Mouse (Mus musculus) limb, embryonic 13.5 days (tissue): ENCODE data around the gene Gnmt. TPM values are rescaled to one million over a fixed set of nuclear protein-coding genes. Genes with fewer than 3 reads are reported as not detected.
A peak's percentile ranks its signal among the peaks of the same experiment; 100 is the strongest.
"Not testable (repeated sequence)": the region's sequence is repeated elsewhere in the genome, so short reads cannot be mapped to it uniquely, and the experiment has no call there.

ENCODE experiments used
- ATAC-seq: fragments of 200-750 bp; cut with Nextera tagmentation; 2 replicates; pipeline ENCODE4 v1.8.0; 2017; ENCODE audit warnings: low read depth, moderate number of reproducible peaks, moderate TSS enrichment; ENCODE audit not compliant: low FRiP score
- H3K27ac ChIP-seq: fragments of 300-500 bp; sonication (generic); 2 replicates; pipeline ENCODE4 v1.5.1; 2015; ENCODE audit warnings: inconsistent platforms, mild to moderate bottlenecking, moderate library complexity
- H3K27me3 ChIP-seq: fragments of 300-500 bp; sonication (generic); 2 replicates; pipeline ENCODE4 v1.6.1; 2015; ENCODE audit warnings: mild to moderate bottlenecking, inconsistent platforms
- H3K36me3 ChIP-seq: fragments of 300-500 bp; sonication (generic); 2 replicates; pipeline ENCODE4 v1.6.1; 2015; ENCODE audit warnings: inconsistent platforms, mild to moderate bottlenecking, moderate library complexity
- H3K4me1 ChIP-seq: fragments of 300-500 bp; sonication (generic); 2 replicates; pipeline ENCODE4 v1.6.1; 2015; ENCODE audit warnings: inconsistent platforms
- H3K4me2 ChIP-seq: fragments of 300-500 bp; sonication (generic); replicated peaks from 2 replicates; pipeline ENCODE4 v1.6.1; 2015; ENCODE audit warnings: inconsistent platforms, mild to moderate bottlenecking, moderate library complexity
- H3K4me3 ChIP-seq: fragments of 300-500 bp; sonication (generic); 2 replicates; pipeline ENCODE4 v1.5.1; 2015; ENCODE audit warnings: moderate library complexity, mild to moderate bottlenecking, inconsistent platforms
- H3K9ac ChIP-seq: fragments of 300-500 bp; sonication (generic); 2 replicates; pipeline ENCODE4 v1.6.1; 2015; ENCODE audit warnings: mild to moderate bottlenecking, inconsistent platforms
- H3K9me3 ChIP-seq: fragments of 300-500 bp; sonication (generic); 2 replicates; pipeline ENCODE4 v1.6.1; 2016; ENCODE audit warnings: inconsistent platforms
- WGBS: fragments of 180-500 bp; shearing (Covaris S2); methylation state at CpG from one replicate; pipeline ENCODE4 v1.1.7; 2015; 5-methylcytosine and 5-hydroxymethylcytosine counted together
- polyA plus RNA-seq: library from polyadenylated mRNA; unstranded; fragments of >200 nt; fragmentation: Nextera tagmentation; extraction: Ambion mirVana; gene quantifications from 2 replicates; pipeline ENCODE4 v1.2.1, GENCODE M21; 2015

Gnmt gene
- 0.46 and 0.57 TPM in 2 replicates for polyA plus RNA-seq

DNA sequence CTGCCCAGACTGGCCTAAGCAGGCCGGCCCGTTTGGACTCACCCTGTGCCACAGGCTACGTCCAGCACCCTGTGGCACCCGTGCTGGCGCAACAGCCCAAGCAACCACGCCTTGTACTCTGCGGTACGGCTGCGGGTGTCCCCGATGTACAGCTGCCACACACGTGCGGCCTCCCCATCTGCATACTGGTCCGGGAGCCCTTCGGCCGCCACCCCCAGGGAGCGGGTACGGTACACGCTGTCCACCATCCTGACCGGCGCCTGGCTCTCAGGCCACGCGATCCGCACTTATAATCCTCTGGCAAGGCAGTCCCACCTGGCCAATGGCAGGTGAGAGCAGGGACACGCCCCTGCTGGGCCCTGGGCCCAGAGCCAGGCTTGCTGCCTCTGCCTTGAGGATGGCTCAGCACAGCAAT lies at the start of gene Gnmt:
Gene Gnmt (minus strand): TSS at position 265 of the 415 bp plus-strand sequence.
- WGBS = 11% methylated on average over 24 of the region's 24 CpGs
- Histone ChIP-seq H3K4me2 (peak within 1 kb of the TSS; percentile 48), H3K9ac (0 out of 2 replicates have a peak within 1 kb of the TSS, but pooled peaks have one; percentile 14), H3K4me1 (peaks cover 6% of the 10 kb centered on the region; the same call in 1 of the 2 replicates), H3K9me3 (no peaks in the 10 kb centered on the region), H3K36me3 (peaks cover 28% of the 10 kb centered on the region), H3K27ac (no peak within 1 kb of the TSS), H3K4me3 (no peak within 1 kb of the TSS; the same call in none of the 2 replicates), H3K27me3 (peaks cover 27% of the 10 kb centered on the region)
- no peak for ATAC-seq

DNA sequence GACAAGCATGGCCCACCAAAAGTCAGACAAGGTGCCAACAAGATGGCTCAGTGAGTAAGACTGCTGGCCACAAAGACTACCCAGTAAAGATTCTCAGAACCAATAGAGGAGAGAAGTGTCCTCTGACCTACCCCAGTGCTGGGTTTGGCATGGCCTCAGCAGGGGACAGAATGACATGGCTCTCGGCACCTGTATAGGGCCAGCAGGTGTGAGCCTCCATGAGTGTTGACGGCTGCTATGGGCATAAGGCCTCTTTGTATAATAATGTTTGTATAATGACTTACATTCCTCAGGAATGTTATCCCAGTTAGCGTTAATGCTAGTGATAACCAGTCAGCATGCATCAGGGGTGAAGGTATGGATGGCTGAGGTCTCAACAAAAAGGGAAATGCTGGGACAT lies 47.1 kb upstream of the Gnmt start:
- peaks cover 17% of the 10 kb centered on the region for H3K4me1 ChIP-seq
- H3K27ac ChIP-seq = no peak overlapping the region
- no peak overlapping the region for H3K4me3 ChIP-seq
- H3K9me3 ChIP-seq = no peaks in the 10 kb centered on the region
- peaks cover 68% of the 10 kb centered on the region for H3K36me3 ChIP-seq
- no peak for ATAC-seq
- H3K4me2 ChIP-seq = no peak overlapping the region
- H3K27me3 ChIP-seq = no peaks in the 10 kb centered on the region
- WGBS = 80% methylated on average over 3 of the region's 3 CpGs
- no peak overlapping the region for H3K9ac ChIP-seq

DNA sequence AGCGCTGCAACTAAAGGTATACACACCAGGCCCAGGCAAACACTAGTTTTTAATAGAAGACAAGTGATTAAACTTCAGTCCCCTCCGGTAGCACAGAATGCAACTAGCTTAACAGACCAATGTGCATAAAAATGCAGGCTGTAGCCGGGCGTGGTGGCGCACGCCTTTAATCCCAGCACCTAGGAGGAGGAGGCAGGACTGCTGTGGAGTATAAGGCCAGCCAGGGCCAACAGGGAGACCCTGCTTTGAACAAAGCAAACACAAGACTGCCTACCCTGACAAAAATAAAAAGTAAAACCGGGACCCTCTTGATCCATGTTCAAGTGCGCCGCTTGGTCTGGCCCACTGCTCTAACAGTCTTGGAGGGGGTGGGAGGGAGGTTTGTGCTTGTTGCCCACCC lies 46.1 kb upstream of the Gnmt start:
- H3K36me3 ChIP-seq = peaks cover 60% of the 10 kb centered on the region
- H3K27ac ChIP-seq = no peak overlapping the region
- no peak for ATAC-seq
- H3K9me3 ChIP-seq = no peaks in the 10 kb centered on the region
- 95% methylated on average over 9 of the region's 9 CpGs for WGBS
- H3K27me3 ChIP-seq = no peaks in the 10 kb centered on the region
- no peak overlapping the region for H3K4me2 ChIP-seq
- H3K4me3 ChIP-seq = no peak overlapping the region
- H3K9ac ChIP-seq = no peak overlapping the region
- H3K4me1 ChIP-seq = peaks cover 16% of the 10 kb centered on the region

DNA sequence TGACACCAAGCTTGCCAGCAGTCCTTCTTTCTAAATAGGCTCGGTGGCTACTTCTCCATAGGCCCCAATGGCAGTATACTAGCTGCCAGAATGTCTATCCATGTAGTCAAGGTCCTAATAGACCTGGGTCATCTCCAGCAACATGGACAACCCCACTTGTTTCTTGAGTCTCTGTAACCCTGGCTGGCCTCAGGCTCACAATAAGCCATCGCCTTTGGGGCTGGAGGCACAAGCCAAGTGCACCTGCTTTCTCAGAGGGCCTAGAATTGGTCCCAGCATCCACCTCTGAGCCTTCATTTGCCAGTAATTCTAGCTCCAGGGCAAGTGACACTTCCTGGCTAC lies 45.1 kb upstream of the Gnmt start:
- Histone ChIP-seq H3K27ac (no peak overlapping the region), H3K36me3 (peaks cover 50% of the 10 kb centered on the region), H3K4me1 (peaks cover 16% of the 10 kb centered on the region), H3K27me3 (no peaks in the 10 kb centered on the region), H3K4me3 (peak overlapping the region; percentile 91), H3K9me3 (no peaks in the 10 kb centered on the region), H3K4me2 (peak overlapping the region; percentile 81), H3K9ac (no peak overlapping the region)
- 41% methylated on average over 2 of the region's 2 CpGs for WGBS
- no peak for ATAC-seq

DNA sequence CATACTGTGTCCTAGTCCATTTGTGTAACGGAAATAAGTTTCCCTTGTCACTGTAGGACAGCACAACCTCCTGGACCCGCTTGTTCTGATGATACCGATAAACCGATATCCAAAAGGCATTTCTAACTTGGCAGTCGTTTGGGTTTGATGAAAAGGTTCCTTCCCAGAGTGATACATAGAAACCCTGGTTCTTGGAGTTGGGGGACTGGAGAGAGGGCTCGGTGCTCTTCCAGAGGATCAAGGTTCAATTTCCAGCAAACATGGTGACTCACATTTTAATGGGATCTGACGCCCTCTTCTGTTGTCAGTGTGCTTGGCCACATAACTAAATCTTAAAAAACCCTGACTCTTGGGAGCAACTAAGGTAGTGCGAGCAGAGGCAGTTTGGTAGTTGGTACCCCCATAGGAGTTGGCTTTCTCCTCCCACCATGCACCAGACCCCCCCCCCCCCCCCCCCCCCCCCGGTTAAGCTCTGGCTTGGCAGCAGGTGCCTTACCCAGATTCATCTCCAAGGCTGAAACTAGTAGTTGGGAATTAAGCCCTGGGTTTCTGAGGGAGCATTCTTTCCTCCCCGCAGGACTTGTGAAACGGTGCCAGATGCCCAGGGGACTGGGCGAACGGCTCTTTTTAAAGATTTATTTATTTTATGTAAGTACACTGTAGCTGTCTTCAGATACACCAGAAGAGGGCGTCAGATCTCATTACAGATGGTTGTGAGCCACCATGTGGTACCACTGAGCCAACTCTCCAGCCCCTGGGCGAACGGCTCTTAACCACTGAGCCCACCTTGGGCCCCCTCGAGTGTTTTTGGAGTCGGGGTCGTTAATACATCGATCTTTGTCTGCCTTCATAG lies 44.5 kb upstream of the Gnmt start:
- 8% methylated on average over 19 of the region's 20 CpGs for WGBS
- peak overlapping the region; percentile 84 for H3K27ac ChIP-seq
- H3K4me2 ChIP-seq = peak overlapping the region; percentile 81
- peaks cover 44% of the 10 kb centered on the region for H3K36me3 ChIP-seq
- H3K4me1 ChIP-seq = peaks cover 16% of the 10 kb centered on the region
- peak overlapping the region; percentile 91 for H3K4me3 ChIP-seq
- H3K27me3 ChIP-seq = no peaks in the 10 kb centered on the region
- H3K9ac ChIP-seq = peak overlapping the region; percentile 87
- ATAC-seq = no peak
- H3K9me3 ChIP-seq = no peaks in the 10 kb centered on the region

- Histone ChIP-seq H3K36me3 (peaks cover 36% of the 10 kb centered on the region), H3K9me3 (no peaks in the 10 kb centered on the region), H3K4me2 (peak within 1 kb of the TSS; percentile 81), H3K4me3 (peak within 1 kb of the TSS; percentile 91), H3K27me3 (no peaks in the 10 kb centered on the region), H3K4me1 (peaks cover 16% of the 10 kb centered on the region), H3K9ac (peak within 1 kb of the TSS; percentile 87), H3K27ac (peak within 1 kb of the TSS; percentile 84)
- ATAC-seq = peak; percentile 92
- under 1% methylated on average over 50 of the region's 50 CpGs for WGBS
These were observed 43.7 kb upstream of the Gnmt start, which contains the start of gene 2310039H08Rik for GRCm38 (mm10) chr17:46772404-46773277. Gene 2310039H08Rik (plus strand): TSS chr17:46772635.

GRCm38 (mm10) chr17:46772038-46772403 lies 43.1 kb upstream of the Gnmt start:
- peaks cover 16% of the 10 kb centered on the region for H3K4me1 ChIP-seq
- peak overlapping the region; percentile 91 for H3K4me3 ChIP-seq
- ATAC-seq = no peak; the same call in 1 of the 2 replicates
- H3K36me3 ChIP-seq = peaks cover 30% of the 10 kb centered on the region
- H3K9ac ChIP-seq = peak overlapping the region; percentile 68
- H3K9me3 ChIP-seq = no peaks in the 10 kb centered on the region
- peak overlapping the region; percentile 84 for H3K27ac ChIP-seq
- peak overlapping the region; percentile 81 for H3K4me2 ChIP-seq
- 4% methylated on average over 5 of the region's 5 CpGs for WGBS
- H3K27me3 ChIP-seq = no peaks in the 10 kb centered on the region

DNA sequence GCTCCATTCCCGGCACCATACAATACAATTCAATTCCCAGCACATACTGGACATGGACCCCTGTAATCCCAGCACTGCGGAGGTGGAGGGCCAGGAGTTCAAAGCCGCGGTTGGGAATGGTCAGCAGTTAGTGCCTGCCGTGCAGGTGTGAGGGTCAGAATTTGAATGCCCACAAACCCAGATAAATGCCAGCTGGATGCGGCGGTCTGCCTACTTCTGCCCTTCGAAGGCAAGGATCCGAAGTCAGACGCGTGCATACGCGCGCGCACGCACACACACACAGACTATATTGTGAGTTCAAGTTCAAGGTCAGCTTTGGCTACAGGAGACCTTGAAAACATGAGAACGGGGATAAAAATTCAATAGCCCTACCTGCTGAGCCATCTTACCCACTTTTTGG lies 42.6 kb upstream of the Gnmt start:
- Histone ChIP-seq H3K4me3 (peak overlapping the region; percentile 91), H3K27ac (peak overlapping the region; percentile 84; the same call in 1 of the 2 replicates), H3K27me3 (no peaks in the 10 kb centered on the region), H3K4me2 (peak overlapping the region; percentile 81), H3K9ac (peak overlapping the region; percentile 68), H3K4me1 (peaks cover 16% of the 10 kb centered on the region), H3K36me3 (peaks cover 26% of the 10 kb centered on the region), H3K9me3 (no peaks in the 10 kb centered on the region)
- 65% methylated on average over 17 of the region's 17 CpGs for WGBS
- no peak for ATAC-seq

GRCm38 (mm10) chr17:46771025-46771424 lies 42.1 kb upstream of the Gnmt start:
- Histone ChIP-seq H3K9me3 (no peaks in the 10 kb centered on the region), H3K4me1 (peaks cover 16% of the 10 kb centered on the region), H3K27ac (no peak overlapping the region), H3K4me2 (no peak overlapping the region), H3K27me3 (no peaks in the 10 kb centered on the region), H3K9ac (no peak overlapping the region), H3K36me3 (peaks cover 20% of the 10 kb centered on the region), H3K4me3 (no peak overlapping the region)
- ATAC-seq = no peak
- 81% methylated on average over 4 of the region's 4 CpGs for WGBS

DNA sequence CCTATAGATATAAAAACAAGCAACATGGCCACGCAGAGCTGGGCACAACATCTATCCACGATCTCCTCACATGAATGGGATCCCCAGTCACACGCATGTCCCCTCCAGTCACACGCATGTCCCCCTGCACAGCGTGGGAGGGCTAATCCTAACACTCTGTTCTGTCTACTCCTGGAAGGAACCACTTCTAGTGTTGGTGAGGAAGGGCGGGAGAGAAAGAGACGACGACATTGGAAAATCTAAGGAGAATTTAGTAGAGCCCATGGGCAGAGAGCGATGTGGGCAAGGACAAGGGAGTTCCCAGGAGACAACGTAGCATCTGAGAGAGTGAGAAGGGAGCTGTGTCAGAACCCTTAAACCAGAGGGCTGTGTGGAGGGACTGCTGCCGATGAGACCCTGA lies 41.6 kb upstream of the Gnmt start:
- H3K9me3 ChIP-seq = no peaks in the 10 kb centered on the region
- peaks cover 15% of the 10 kb centered on the region for H3K36me3 ChIP-seq
- no peak overlapping the region for H3K27ac ChIP-seq
- no peak for ATAC-seq
- H3K4me3 ChIP-seq = no peak overlapping the region
- no peak overlapping the region for H3K9ac ChIP-seq
- H3K27me3 ChIP-seq = no peaks in the 10 kb centered on the region
- WGBS = 91% methylated on average over 11 of the region's 11 CpGs
- H3K4me1 ChIP-seq = peaks cover 16% of the 10 kb centered on the region
- no peak overlapping the region for H3K4me2 ChIP-seq

DNA sequence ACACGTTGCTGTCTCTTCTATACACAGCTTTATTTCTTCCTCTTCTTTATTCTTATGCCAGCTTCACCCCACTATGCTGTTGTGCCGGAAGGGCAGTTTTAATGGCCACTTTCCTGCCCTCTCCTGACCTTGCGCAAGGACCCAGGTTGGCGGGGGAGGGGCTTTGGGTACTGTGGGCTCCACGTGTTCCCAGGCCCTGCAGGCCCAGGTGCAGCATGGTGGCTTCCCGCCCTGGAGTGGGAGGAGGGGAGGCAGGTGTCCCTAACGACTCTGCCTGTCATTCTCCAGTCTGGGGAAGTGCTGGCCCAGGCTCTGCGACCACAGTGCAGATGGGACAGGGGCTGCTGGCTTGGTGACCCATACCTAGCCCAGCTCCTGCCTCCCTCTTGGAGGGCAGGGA lies 38.9 kb upstream of the Gnmt start:
- H3K27me3 ChIP-seq = no peaks in the 10 kb centered on the region
- peaks cover 7% of the 10 kb centered on the region for H3K4me1 ChIP-seq
- H3K9ac ChIP-seq = no peak overlapping the region
- H3K9me3 ChIP-seq = no peaks in the 10 kb centered on the region
- H3K27ac ChIP-seq = no peak overlapping the region
- no peak overlapping the region for H3K4me3 ChIP-seq
- H3K4me2 ChIP-seq = no peak overlapping the region
- H3K36me3 ChIP-seq = no peaks in the 10 kb centered on the region
- ATAC-seq = no peak
- 36% methylated on average over 8 of the region's 8 CpGs for WGBS

GRCm38 (mm10) chr17:46764916-46765315 lies 35.9 kb upstream of the Gnmt start:
- H3K36me3 ChIP-seq, H3K4me3 ChIP-seq, H3K27ac ChIP-seq, H3K27me3 ChIP-seq, H3K4me1 ChIP-seq, H3K9ac ChIP-seq, H3K4me2 ChIP-seq, ATAC-seq, H3K9me3 ChIP-seq: not testable (repeated sequence)
- 54% methylated on average over 9 of the region's 9 CpGs for WGBS
